In the genomic region with DNA sequence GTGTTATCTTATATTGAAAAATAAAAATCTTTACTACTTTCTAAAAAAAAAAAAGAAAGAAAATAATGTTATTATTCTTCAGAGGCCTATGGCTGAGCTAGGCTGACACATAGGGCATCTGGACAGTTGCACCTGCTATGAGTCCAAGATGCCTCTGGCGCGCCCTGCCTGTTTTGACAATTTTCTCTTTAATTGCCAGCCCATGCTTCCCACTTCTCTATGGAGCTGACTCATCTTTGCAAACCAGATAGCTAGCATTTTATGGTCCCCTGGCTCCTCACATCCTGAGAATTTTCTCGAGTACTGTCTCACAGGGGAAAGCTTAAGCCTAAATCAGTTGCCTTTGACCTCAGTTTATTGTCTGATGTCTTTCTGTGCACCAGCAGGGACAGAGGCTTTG, we compare ENCODE assay signal across 29 mouse cellular contexts.
DNase-seq lines count a peak whose midpoint lies in the region; ATAC-seq lines count a peak whose summit lies in the region.
"Had no signal": no experiment of that assay in that cellular context is flagged by ENCODE, and none has a peak within 500 bp of the region (broad histone marks: within the 10 kb centered on the region; RNA-seq: fewer than 3 reads in every experiment).

No protein-coding gene starts in this region.

- H3K9me3 ChIP-seq in kidney, embryonic 16.5 days (ENCODE audit: low read length) = no peaks in the 10 kb centered on the region; the same call in 1 of the 2 replicates
- H3K9me3 ChIP-seq: embryonic facial prominence, embryonic 12.5 days; hindbrain, embryonic 10.5 days; hindbrain, embryonic 15.5 days; liver, embryonic 12.5 days; stomach, embryonic 15.5 days had no signal

- no peaks in the 10 kb centered on the region for H3K27me3 ChIP-seq in kidney, embryonic 16.5 days (ENCODE audit: insufficient read depth, low read length)
- H3K27me3 ChIP-seq: embryonic facial prominence, embryonic 12.5 days; heart, embryonic 13.5 days; hindbrain, embryonic 15.5 days; liver, embryonic 12.5 days; stomach, embryonic 15.5 days had no signal

- DNase-seq in cerebellum, adult 11-12 months = peak; percentile 50
- DNase-seq in cerebellum, postnatal 4 days (ENCODE audit: low spot score in 2 of 2) = no peak
- peak; percentile 56 for DNase-seq in brain, adult 2 months (ENCODE audit: low read depth, low spot score)
- DNase-seq in cerebellum, adult 9-10 months = peak; percentile 57
- peak; percentile 49 to 51 for DNase-seq in cerebellum, postnatal 36 days
- no peak for DNase-seq in gastrocnemius, postnatal 25 days
- DNase-seq: embryo, embryonic 11 days; forebrain, postnatal 0 days; gastrocnemius, postnatal 14 days; heart, adult 2 months; heart, postnatal 10 days; kidney, adult 11 months; kidney, postnatal 36 days; layer of hippocampus, postnatal 36 days; left cerebral cortex, postnatal 4 days; liver, postnatal 0 days; lung, postnatal 36 days; right cerebral cortex, adult 18-20 months had no signal

- H3K27ac ChIP-seq in kidney, embryonic 16.5 days (ENCODE audit: low read length) = no peak overlapping the region
- H3K27ac ChIP-seq: embryonic facial prominence, embryonic 12.5 days; heart, adult 2 months; heart, embryonic 13.5 days; hindbrain, embryonic 10.5 days; hindbrain, embryonic 15.5 days; layer of hippocampus, adult 2 months; liver, embryonic 12.5 days; stomach, embryonic 15.5 days had no signal

- H3K4me1 ChIP-seq in kidney, embryonic 16.5 days (ENCODE audit: insufficient read depth, low read length) = no peaks in the 10 kb centered on the region
- H3K4me1 ChIP-seq: embryonic facial prominence, embryonic 12.5 days; heart, embryonic 13.5 days; hindbrain, embryonic 15.5 days; liver, embryonic 12.5 days; stomach, embryonic 15.5 days had no signal

- H3K4me3 ChIP-seq in kidney, embryonic 16.5 days (ENCODE audit: low read length) = no peak overlapping the region
- H3K4me3 ChIP-seq: embryonic facial prominence, embryonic 12.5 days; heart, adult 2 months; heart, embryonic 13.5 days; hindbrain, embryonic 10.5 days; hindbrain, embryonic 15.5 days; layer of hippocampus, adult 2 months; liver, embryonic 12.5 days; stomach, embryonic 15.5 days had no signal

- ATAC-seq in kidney, embryonic 16.5 days (ENCODE audit: low FRiP score, low TSS enrichment) = no peak
- ATAC-seq: forebrain, postnatal 0 days; inflammation-experienced regulatory T-cells, adult 6 months; liver, embryonic 12.5 days; liver, postnatal 0 days; midbrain, embryonic 16.5 days had no signal

- no peaks in the 10 kb centered on the region for H3K36me3 ChIP-seq in kidney, embryonic 16.5 days (ENCODE audit: insufficient read depth, low read length)
- H3K36me3 ChIP-seq: embryonic facial prominence, embryonic 12.5 days; heart, embryonic 13.5 days; hindbrain, embryonic 10.5 days; hindbrain, embryonic 15.5 days; liver, embryonic 12.5 days; stomach, embryonic 15.5 days had no signal

- no peak overlapping the region for H3K4me2 ChIP-seq in kidney, embryonic 16.5 days (replicated peaks; ENCODE audit: low read depth, low read length)
- H3K4me2 ChIP-seq: embryonic facial prominence, embryonic 12.5 days; heart, embryonic 13.5 days; hindbrain, embryonic 15.5 days; liver, embryonic 12.5 days; midbrain, embryonic 11.5 days; stomach, embryonic 15.5 days had no signal

- H3K9ac ChIP-seq in kidney, embryonic 16.5 days (replicated peaks; ENCODE audit: low read length) = no peak overlapping the region
- H3K9ac ChIP-seq: embryonic facial prominence, embryonic 12.5 days; forebrain, postnatal 0 days; heart, embryonic 13.5 days; hindbrain, embryonic 15.5 days; liver, embryonic 12.5 days; liver, postnatal 0 days; stomach, embryonic 15.5 days had no signal

- 66% methylated on average over 3 of the region's 3 CpGs for WGBS in kidney, embryonic 16.5 days

Comparison
In these comparisons a context has a peak if more than half of its experiments do, and no peak if none do; other contexts are left out.
1. DNase-seq: peak in cerebellum, adult 11-12 months (single experiment), brain, adult 2 months (single experiment), cerebellum, adult 9-10 months (single experiment) and cerebellum, postnatal 36 days (2 of 2); none in cerebellum, postnatal 4 days (0 of 2) and gastrocnemius, postnatal 25 days (single experiment).